Mouse (Mus musculus) adrenal gland (tissue): ENCODE measurements around the gene Pard3b.
"Not testable (repeated sequence)": the region's sequence is repeated elsewhere in the genome, so short reads cannot be mapped to it uniquely, and the experiment has no call there.

Experiments used
- intact Hi-C: fragments of 180-260 bp; cut with DNase I; formaldehyde crosslinking; loops from one replicate; pipeline ENCODE4 v1.15.1; 2025

Gene Pard3b

DNA sequence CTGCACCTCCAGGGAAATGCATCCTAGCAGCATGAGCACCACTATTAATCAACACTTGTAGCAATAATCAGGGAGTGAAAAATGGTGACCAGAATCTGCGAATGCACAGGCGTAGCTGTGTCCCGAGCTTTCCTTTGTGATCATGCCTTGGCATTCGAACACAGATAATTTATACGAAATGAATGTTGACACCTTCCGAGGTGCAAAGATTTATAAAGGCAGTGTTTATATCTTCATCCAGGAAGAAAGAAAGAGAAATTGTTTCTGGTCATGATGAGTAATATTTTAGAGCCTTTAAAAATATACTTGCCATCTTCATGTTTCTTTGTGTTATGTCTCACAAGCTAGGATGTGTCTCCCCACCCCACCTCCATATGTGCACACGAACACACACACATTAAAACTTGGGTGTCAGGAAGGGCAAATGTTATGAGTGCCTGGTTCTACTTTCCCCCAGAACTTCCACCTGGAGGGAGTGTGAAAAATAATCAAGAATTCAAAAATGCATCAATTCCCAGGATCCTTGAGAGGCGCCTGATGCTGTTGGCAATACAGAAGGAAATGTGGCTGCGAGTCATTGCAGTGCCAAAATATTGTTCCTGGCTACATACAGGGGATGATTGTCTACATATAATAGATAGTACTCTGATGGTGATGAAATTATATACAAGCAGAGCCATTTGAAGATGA lies 926.6 kb downstream of the Pard3b start:
- intact Hi-C loops: no loop called here

DNA sequence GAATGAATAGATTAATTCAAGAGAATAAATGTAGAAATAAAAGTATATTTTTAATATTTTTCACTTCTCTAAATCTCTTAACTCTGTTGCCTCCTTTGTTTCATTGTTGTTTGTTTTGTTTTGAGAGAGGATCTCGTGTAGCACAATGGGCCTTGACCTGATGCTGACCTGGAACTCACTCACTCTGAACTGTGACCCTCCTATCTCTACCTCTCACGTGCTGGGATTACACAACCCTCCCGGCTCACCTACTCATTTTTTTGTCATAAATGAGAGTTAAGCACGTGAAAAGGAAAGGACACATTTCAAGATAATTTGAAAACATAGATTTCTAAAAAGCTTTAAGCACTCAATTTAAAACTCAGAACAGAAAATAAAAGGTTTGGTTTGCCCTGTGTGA lies 928.0 kb downstream of the Pard3b start:
- intact Hi-C loops: no loop called here

DNA sequence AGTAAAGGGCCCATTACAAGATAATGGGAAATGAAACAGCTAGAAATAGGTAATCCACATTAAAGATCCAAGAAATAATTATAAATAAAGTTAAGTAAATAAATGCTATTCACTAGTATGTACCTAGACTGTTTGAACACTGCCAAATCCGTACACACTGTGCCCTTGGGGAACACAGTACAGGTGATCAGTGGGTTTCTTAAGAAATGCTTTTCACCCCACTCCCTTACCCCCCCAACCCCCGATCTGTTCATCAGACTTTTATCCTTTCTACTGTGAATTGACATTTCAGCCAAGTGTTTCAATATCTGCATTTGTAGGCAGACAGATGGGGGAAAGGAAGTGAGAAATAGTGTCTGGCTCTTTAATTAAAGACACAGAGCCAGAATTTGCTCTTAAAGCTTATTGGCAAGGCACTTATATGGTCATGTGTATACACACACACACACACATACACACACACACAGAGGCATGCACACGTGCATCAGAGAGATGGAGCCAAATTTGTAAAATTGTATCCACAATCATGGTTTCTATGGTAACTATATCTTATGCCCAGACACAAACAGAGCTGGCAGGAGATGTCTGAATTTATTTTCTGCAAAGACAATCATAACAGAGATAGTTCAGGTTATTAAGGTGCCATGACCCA lies 938.4 kb downstream of the Pard3b start:
- intact Hi-C loops: no loop called here

DNA sequence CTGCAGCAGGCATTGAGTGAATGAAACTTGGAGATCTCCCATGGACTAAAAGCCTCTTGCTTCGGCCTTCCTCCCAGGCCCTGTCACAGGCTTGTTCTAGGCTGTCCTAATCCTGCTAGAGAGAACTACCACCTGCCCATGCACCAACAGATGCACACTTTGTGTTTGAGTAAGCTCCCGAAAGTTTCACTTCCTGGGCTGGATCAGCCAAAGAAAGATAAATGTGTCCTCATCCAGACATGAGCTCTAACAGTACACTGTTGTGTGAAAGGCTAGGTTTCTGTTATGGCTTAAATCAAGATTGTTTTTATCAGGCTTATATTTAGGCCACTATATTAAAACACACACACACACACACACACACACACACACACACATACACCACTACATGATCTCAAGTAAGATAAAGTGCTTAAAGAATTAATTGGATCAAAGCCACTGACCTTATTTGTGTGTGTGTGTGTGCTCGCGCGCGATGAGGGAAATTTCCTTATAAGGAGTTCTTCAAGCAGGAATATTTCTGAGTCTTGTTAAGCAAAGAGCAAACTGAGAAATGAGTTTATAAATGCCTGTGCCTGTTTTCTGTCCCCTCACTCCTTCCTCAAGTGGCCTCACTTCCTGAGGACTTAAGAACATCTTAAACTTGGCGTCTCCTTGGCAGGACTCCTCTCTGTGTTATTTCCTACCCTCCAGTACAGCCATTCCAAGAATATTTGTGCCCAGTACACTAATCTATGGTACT lies 940.6 kb downstream of the Pard3b start:
- intact Hi-C loops: no loop called here

DNA sequence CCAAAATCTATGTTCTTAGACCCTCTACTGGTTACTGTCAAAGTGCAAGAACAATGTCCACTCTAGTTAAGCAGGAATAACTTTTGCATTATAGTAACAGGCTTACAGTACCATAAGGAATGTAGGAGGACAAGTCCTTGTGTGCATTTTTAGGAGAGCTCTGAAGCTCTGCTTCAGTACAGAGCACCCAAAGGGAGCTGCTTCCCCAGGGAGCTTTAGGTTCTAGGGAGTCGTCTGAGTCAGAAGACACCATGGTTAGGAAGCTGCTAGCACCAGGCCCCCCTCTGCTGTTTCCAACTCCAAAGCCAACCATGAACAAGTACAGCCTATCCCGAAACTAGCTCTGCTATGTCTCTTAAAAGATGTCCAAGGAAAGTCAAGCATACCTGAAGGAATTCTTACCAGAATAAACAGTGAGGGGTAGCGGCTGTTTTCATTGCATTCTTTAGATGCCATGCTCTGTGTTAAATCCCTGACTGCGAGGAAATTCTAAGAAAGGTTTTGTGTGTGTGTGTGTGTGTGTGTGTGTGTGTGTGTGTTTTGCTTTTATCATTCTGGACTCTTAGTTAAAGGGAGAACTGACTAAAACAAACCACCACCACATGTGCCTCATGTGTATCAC lies 941.8 kb downstream of the Pard3b start:
- intact Hi-C loops: no loop called here

DNA sequence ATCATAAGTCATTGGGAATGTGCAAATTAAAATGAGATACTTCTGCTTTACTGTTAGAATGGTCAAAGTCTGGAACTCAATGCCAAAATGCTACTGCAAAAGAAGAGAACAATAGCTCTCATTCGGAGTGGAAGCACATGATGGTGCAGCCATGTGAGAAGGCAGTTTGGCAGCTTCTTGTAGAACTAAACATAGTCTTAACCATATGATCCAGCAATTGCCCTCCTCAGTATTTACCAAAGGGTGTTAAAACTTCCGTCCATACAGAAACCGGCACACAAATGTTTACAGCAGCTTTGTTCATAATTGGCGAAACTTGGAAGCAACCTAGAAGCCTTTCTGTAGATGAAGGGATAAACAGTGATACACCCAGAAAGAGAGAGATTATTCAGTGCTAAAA lies 943.9 kb downstream of the Pard3b start:
- intact Hi-C loops: no loop called here

DNA sequence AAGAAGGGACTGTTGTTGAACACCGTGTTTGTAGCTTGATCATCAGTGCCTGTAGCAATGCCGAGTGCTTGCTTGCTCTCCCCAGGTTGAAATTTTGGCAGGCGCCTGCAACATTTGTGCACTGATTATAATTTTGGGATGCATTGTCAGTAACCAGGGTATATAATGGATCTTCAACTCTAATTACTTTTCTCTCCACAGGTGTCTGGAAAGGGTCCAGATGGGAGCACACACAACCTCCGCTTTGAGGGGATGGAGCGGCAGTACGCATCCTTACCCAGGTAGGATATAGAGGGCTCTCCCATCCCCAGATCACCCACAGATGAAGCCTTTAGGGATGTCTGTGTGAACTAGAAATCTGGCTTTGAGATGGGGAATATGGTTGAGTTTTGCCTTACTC lies 948.9 kb downstream of the Pard3b start:
- intact Hi-C loops: no loop called here

DNA sequence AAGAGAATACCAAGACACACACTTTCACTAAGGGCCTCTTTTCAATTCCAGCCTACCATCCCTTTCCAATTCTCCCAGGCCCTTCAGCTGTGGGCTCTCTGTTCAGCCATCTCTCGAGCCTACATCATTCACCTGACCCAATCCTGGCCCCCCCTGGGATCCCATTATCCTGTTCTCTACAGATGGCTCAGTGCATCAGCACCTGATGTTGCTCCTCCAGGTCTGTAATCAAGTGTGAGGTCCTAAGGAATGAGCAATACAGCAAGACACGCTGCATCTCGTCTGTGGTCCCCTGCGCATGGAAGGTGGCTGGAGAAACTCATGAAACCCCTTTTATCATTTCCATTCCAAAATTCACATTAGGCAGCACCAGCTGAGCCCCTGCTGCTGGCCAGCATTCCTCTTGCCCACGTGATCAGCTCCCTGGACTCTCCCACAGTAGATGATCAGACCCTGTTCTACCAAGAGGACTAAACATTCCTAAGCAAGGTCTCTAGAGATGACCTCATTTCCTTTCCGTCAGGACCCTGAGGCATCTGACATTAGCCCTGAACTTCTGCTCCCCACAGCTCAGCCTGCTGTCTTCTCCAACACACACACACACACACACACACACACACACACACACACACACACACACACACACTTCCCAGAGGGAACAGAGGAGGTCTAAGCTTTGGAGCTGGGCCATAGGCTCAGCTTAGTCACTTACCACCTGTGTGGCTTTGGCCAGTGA lies 952.8 kb downstream of the Pard3b start:
- intact Hi-C loops: no loop called here

DNA sequence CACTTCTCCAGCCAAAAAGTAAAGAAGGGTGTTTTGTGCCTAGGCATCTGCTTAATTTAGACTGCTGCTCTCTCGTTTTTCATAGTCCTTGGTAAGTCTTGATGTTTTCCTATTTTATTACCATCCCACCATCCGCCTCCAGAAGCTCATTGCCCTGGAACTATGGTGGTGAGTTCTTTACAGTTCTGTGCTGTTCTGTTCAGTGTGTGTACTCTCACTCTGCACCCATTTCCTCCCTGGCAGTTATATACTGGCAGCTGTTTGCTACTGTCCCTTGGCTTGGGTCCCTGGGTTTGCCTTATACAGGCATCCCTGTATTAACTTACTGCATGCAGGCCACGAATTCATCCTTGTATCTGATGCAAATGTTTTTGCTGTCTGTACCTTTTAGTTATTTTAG lies 956.8 kb downstream of the Pard3b start:
- intact Hi-C loops: no loop called here

DNA sequence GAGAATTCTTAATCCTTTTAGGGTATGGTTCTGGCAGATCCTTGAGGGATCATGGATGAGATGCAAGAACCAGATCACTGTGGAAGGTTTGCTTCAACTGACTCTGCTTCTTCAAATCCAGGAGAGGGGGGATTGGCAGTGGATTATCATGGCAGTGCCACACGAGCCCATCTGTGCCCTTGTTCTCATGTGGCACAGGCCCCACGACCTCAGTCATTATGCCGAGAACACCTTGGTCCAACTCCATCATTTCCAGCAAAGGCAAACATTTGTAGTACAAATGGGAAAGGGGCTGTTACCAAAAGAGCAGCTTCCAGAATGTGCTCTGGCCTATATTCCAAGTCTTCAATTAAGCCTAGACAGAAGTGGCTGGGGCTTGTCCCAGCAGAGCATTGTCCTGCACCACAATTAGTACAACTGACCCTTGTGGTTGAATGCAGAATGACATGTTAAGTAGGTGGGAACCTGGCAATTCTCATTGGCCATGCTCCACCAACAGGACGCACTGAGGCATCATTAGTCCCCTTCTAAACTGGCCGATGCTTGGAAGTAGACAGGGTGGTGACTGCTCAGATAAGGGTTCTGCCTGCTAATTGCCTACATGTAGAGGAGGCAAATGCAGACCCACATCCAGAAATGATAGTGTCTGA lies 959.3 kb downstream of the Pard3b start:
- intact Hi-C loops: no loop called here

DNA sequence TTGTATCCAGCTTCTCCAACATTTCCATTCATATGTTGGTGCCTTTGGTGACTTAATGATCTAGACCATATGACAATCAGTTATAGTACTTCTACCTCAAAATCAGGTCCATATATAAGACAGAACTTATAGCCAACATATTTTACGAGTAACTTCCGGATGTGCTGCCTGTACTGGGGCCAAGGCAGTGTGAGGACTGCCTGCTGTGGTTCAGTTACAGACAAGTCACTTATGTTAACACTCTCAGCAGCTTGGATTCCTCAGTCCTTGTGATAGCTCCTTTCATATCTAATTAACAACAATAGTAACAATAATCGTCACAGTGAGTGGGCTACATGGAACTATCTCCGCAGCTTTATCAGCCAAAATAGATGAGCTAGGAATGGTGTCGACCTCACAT lies 959.9 kb downstream of the Pard3b start:
- intact Hi-C loops: no loop called here

DNA sequence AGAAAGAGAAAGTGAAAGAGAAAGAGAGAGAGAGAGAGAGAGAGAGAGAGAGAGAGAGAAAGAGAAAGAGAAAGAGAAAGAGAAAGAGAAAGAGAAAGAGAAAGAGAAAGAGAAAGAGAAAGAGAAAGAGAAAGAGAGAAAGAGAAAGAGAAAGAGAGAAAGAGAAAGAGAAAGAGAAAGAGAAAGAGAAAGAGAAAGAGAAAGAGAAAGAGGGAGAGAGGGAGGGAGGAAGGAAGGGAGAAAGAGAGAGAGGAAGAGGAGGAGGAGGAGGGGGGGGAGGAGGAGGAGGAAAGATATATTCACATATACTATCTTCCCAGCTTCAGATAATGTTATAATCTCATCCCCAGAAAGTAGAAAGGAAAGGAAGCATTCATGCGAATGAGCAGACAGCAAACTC lies 966.0 kb downstream of the Pard3b start:
- intact Hi-C loops: not testable (repeated sequence)

DNA sequence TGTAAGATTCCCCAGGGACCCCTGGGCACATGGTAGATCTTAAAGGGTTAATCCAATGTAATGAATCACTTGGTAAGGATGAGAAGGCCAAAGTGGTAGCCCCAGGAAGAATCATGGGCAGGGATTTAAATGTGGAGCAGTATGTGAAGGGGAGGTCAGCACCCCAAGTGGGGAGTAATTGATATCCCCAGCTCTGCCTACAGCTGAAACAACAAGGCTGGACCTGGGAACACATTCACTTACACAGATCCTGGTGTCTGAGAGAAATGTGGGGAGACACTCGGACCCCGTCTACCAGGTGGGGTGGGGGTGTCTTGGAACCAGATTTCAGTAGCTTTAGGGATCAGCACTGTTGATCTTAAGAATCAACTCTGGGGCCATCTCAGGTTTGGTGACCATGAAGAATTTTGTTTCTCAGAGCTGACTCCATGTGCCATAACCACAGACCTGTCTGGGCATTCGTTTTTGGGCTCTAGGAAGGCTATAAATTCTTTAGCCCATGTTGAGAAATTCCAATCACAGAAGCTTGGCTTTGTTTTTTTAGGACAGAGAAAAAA lies 979.6 kb downstream of the Pard3b start:
- intact Hi-C loops: no loop called here

DNA sequence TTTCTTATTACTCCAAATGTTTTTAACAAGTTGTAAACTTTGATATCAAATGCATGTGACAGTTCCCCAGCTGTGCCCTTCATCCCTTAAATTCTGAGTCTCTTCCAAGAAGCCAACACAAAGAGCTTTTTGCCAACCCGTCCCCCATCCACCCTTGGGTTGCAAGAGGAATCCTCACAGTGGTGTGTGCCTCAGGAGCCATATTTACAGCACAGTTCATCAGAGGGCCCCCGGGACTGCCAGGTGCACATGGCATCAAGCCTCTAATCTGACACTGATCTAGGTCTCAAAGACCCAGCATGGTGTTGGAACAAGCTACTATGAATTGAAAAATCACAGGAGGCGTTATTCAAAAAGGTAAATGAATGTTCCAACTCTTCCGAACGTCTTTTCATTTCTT lies 980.8 kb downstream of the Pard3b start:
- intact Hi-C loops: no loop called here

DNA sequence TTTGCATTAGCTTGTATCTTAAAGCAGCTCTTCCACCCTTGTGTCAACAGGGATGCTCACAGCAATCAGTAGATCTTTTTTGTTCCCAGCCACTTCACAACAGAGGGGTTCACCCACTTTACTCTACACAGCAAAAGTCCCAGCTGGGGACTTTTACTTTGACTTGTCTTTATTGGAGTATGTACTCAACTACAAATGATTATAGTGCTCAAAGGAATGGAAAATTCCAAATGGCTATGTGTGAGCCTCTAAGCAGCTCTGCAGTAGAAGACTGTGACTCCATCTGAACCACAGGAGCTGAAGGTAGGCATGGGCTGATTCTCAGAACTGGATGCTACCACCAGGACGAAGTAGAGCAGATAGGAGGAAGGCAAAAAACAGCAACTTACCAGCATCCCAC lies 983.8 kb downstream of the Pard3b start:
- intact Hi-C loops: no loop called here

DNA sequence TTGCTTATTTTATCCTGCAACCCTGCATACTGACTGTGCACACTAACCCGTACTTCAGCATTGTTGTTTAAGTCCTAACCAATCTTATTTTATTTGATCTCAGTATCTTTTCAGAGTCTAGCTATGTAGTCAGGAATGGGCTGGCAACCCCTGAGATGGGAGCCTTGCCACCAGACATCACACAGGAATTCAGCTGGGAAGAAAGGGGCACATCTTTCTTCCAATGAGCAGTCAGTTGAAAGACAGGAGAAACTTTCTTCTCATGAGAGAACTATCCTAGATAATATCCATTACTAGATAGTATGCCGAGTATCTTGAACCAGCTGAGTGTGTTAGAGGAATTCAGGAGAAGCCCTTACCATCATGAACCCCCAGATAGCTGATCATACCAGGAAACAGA lies 985.5 kb downstream of the Pard3b start:
- intact Hi-C loops: no loop called here

DNA sequence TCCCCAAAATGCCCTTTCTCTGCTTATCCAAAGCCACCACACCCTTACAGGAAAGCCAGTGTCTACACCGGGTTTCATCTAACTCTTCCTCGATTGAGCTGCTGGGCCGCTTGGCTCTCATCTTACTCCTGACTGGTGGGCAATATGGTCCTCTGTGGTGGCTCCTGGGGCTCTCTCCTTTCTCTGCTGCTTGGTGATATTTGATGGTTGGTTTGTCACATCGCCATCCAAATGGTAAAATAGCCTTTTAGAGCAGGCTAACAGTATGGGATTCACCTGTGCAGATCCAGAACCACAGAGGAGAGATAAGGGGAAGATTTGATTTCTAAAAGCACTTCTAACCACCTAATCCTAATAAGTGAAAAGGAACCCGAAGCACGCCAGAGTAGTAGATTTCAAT lies 986.2 kb downstream of the Pard3b start:
- intact Hi-C loops: no loop called here

DNA sequence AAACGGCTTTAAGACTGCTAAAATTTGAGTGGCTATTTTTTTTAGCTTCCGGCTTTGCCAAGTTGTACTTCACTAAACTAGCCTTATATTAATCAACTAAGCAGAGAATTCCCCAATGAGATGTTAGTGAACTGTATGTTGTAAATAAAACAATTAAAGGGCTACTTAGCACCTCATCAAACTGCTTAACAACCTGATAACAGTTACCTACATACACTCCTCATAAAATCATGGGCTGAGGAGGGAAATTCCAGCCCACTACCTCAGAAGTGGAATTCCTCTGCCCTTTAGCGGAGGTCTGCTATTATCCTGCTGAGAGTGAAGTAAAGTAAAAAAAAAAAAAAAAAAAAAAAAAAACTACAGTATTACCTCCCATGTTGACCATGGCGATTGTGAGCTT lies 986.7 kb downstream of the Pard3b start:
- intact Hi-C loops: no loop called here

DNA sequence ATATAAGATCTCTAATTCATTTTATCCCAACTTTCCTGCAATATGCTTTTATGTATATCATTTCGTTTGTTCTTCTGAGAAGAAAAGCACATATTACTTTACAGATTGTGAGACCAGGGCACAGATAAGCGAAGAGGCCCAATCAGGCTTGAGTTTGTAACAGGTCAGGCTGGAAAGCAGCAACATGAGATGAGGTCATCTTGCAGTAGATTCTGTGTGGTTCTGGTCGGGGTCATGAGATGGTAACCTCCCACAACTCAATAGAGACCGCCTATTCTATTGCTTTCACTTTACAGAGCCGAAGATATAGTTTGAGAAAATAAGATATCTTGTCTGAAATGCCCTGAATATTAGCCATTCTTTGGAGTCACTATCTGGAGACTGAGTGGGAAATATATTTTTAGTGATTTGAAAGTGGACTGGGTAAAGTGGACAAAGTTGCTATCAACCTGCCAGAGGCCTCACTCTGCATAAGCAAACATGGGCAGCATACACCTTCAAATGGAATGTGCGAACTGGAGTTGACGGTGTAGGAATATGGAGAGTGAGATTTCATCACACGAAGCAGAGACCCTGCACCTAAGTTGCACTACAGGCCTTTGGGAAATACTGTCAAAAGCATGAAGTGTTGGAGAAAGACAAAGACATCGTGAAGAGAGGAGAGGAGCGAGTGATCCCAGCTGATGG lies 987.3 kb downstream of the Pard3b start:
- intact Hi-C loops: no loop called here

DNA sequence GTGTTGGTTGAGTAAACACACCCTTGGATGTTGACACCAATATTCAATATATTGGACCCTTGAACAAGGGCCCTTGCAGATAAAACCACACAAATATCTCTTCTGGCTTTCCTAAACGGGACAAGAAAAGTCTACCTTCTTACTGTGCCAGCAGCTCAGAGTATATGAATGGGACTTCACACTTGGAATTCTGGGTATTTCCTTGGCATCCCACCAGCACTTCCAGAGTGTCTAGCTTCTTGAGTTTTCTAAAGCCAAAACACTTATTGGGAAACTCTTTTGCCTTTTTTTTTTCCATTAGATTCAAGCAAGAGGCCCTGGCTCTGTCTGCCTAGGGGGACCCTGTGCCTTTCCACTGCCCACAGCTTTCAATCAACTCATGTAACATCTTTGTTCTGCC lies 991.3 kb downstream of the Pard3b start:
- intact Hi-C loops: no loop called here
